Comparison of ENCODE assay signal across 22 mouse cellular contexts in the genomic region with DNA sequence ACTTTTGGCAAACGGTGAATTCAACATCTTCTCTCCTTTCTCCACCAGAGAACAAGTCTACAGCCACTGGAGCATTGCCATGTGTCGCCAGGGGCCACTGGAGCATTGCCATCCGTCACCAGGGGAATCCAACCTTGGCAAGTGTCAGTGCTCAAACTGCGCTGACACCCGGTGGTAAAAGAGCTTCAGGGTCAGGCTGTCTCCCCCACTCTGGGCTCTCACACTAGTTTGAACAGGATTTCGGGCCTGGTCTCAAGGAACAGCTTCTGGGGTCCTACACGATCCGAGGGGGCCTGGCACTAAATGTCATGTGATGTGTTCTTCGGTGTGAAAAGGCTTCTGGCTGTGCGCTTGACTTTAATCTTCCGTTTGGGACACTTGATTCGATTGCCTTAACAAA. TPM values are rescaled to one million over a fixed set of nuclear protein-coding genes. Genes with fewer than 3 reads are reported as not detected.
DNase-seq lines count a peak whose midpoint lies in the region; ATAC-seq and TF ChIP-seq lines count a peak whose summit lies in the region.
"Had no signal": no experiment of that assay in that cellular context is flagged by ENCODE, and none has a peak within 500 bp of the region (broad histone marks: within the 10 kb centered on the region; RNA-seq: fewer than 3 reads in every experiment).

No protein-coding gene starts in this region.

- dilution Hi-C loops in CH12.LX (cut with MboI; ENCODE audit: extremely low pct_ligation_motif_present, extremely low pct_unique_long_range_greater_than_20kb, low sequenced_read_pairs) = no loop called here

- H3K9ac ChIP-seq in hindbrain, embryonic 15.5 days = no peak overlapping the region
- H3K9ac ChIP-seq in hindbrain, embryonic 13.5 days = no peak overlapping the region
- H3K9ac ChIP-seq in CH12.LX (ENCODE audit: insufficient read depth, low read depth) = no peak overlapping the region
- H3K9ac ChIP-seq: forebrain, embryonic 12.5 days; heart, embryonic 13.5 days; kidney, embryonic 15.5 days; limb, embryonic 12.5 days; lung, embryonic 15.5 days had no signal

- H3K9me3 ChIP-seq in hindbrain, embryonic 15.5 days = no peaks in the 10 kb centered on the region
- no peaks in the 10 kb centered on the region for H3K9me3 ChIP-seq in hindbrain, embryonic 13.5 days
- H3K9me3 ChIP-seq in CH12.LX (replicated peaks; ENCODE audit: low read length) = no peaks in the 10 kb centered on the region
- H3K9me3 ChIP-seq: forebrain, embryonic 12.5 days; G1E; heart, embryonic 13.5 days; hindbrain, embryonic 10.5 days; kidney, embryonic 15.5 days; limb, embryonic 12.5 days; lung, embryonic 15.5 days; midbrain, embryonic 10.5 days had no signal

- H3K27me3 ChIP-seq in hindbrain, embryonic 15.5 days = no peaks in the 10 kb centered on the region
- peaks cover 3% of the 10 kb centered on the region; the same call in 1 of the 2 replicates for H3K27me3 ChIP-seq in hindbrain, embryonic 13.5 days
- no peaks in the 10 kb centered on the region for H3K27me3 ChIP-seq in CH12.LX (replicated peaks)
- H3K27me3 ChIP-seq: forebrain, embryonic 12.5 days; heart, embryonic 13.5 days; kidney, embryonic 15.5 days; limb, embryonic 12.5 days; lung, embryonic 15.5 days had no signal

- no peak for TF ChIP-seq EP300 in CH12.LX (IDR thresholded peaks at IDR 0.05; ENCODE audit: low read length)

- no peak overlapping the region for H3K27ac ChIP-seq in hindbrain, embryonic 15.5 days (replicated peaks)
- H3K27ac ChIP-seq in hindbrain, embryonic 13.5 days = no peak overlapping the region
- no peak overlapping the region for H3K27ac ChIP-seq in CH12.LX (ENCODE audit: insufficient read depth, low read depth)
- H3K27ac ChIP-seq: forebrain, embryonic 12.5 days; heart, embryonic 13.5 days; hindbrain, embryonic 10.5 days; kidney, embryonic 15.5 days; limb, embryonic 12.5 days; lung, embryonic 15.5 days; midbrain, embryonic 10.5 days had no signal

- H3K4me1 ChIP-seq in hindbrain, embryonic 15.5 days (replicated peaks) = no peaks in the 10 kb centered on the region
- no peaks in the 10 kb centered on the region for H3K4me1 ChIP-seq in hindbrain, embryonic 13.5 days (replicated peaks)
- no peaks in the 10 kb centered on the region for H3K4me1 ChIP-seq in CH12.LX (ENCODE audit: control insufficient read depth in 1 of 2, insufficient read depth in 2 of 2)
- H3K4me1 ChIP-seq: forebrain, embryonic 12.5 days; hindbrain, embryonic 10.5 days; kidney, embryonic 15.5 days; limb, embryonic 12.5 days; lung, embryonic 15.5 days had no signal

- peak; percentile 59; the same call in 1 of the 2 replicates for ATAC-seq in hindbrain, embryonic 15.5 days (ENCODE audit: low FRiP score, low read depth)
- ATAC-seq in hindbrain, embryonic 13.5 days (ENCODE audit: low FRiP score) = no peak

- no peak for TF ChIP-seq POLR2A in CH12.LX (IDR thresholded peaks at IDR 0.05; ENCODE audit: low read depth, low read length)

- peak; percentile 2 for TF ChIP-seq RAD21 in CH12.LX (IDR thresholded peaks at IDR 0.05; ENCODE audit: low read depth, low read length)

- peak; percentile 76 for DNase-seq in adrenal gland, postnatal 10 days
- DNase-seq in adrenal gland, adult 18-20 months (ENCODE audit: low spot score in 2 of 2) = no peak
- DNase-seq in cerebellum, postnatal 25 days = peak; percentile 41 to 60
- no peak for DNase-seq in cerebellum, adult 8-10 months
- DNase-seq in CH12.LX (ENCODE audit: extremely low read depth) = no peak
- no peak for DNase-seq in thymus, postnatal 4 days
- DNase-seq: cerebellum, adult 18-20 months; gastrocnemius, postnatal 10 days; heart, postnatal 10 days; kidney, adult 18-20 months had no signal

- no peaks in the 10 kb centered on the region for H3K36me3 ChIP-seq in hindbrain, embryonic 15.5 days
- no peaks in the 10 kb centered on the region for H3K36me3 ChIP-seq in hindbrain, embryonic 13.5 days
- H3K36me3 ChIP-seq in CH12.LX (replicated peaks in 1 of 2; ENCODE audit: control insufficient read depth in 1 of 2, insufficient read depth in 1 of 2, low read length in 1 of 2) = peaks cover 0 to 2% of the 10 kb centered on the region in 2 experiments
- H3K36me3 ChIP-seq: forebrain, embryonic 12.5 days; G1E; heart, embryonic 13.5 days; hindbrain, embryonic 10.5 days; kidney, embryonic 15.5 days; limb, embryonic 12.5 days; lung, embryonic 15.5 days; midbrain, embryonic 10.5 days had no signal

- no peaks in the 10 kb centered on the region for H3K79me2 ChIP-seq in CH12.LX (replicated peaks; ENCODE audit: control insufficient read depth, extremely low read depth, insufficient read depth, poor library complexity, severe bottlenecking)

- TF ChIP-seq CTCF in CH12.LX (conservative IDR thresholded peaks at IDR 0.05 in 1 of 2, IDR thresholded peaks at IDR 0.05 in 1 of 2; ENCODE audit: low read depth in 2 of 2, low read length in 2 of 2) = 0 out of 4 replicates have a peak, but pooled peaks of 1 of the 2 experiments have one; percentile 0

- WGBS in hindbrain, embryonic 15.5 days = 50% methylated on average over 12 of the region's 12 CpGs
- WGBS in hindbrain, embryonic 13.5 days = 61% methylated on average over 12 of the region's 12 CpGs

- in situ Hi-C loops in CH12.LX (cut with MboI; ENCODE audit: low pct_ligation_motif_present, low pct_unique_long_range_greater_than_20kb, low sequenced_read_pairs) = loop anchor here (10.0 to 25.0 kb wide), 4 partner anchors 242 to 949 kb away; no protein-coding TSS in a partner anchor

- H3K4me3 ChIP-seq in hindbrain, embryonic 15.5 days = no peak overlapping the region
- H3K4me3 ChIP-seq in hindbrain, embryonic 13.5 days = no peak overlapping the region
- no peak overlapping the region for H3K4me3 ChIP-seq in CH12.LX (replicated peaks in 1 of 3; ENCODE audit: low read depth in 2 of 3, low read length in 2 of 3, poor library complexity in 1 of 3)
- H3K4me3 ChIP-seq: erythroblast, embryonic 14.5 days; forebrain, embryonic 12.5 days; heart, embryonic 13.5 days; hindbrain, embryonic 10.5 days; kidney, embryonic 15.5 days; limb, embryonic 12.5 days; lung, embryonic 15.5 days; midbrain, embryonic 10.5 days had no signal

- no peak overlapping the region for H3K4me2 ChIP-seq in hindbrain, embryonic 15.5 days
- no peak overlapping the region for H3K4me2 ChIP-seq in hindbrain, embryonic 13.5 days
- no peak overlapping the region for H3K4me2 ChIP-seq in CH12.LX (ENCODE audit: insufficient read depth, low read depth, poor library complexity, severe bottlenecking)
- H3K4me2 ChIP-seq: forebrain, embryonic 12.5 days; heart, embryonic 13.5 days; kidney, embryonic 15.5 days; limb, embryonic 12.5 days; liver, embryonic 11.5 days; lung, embryonic 15.5 days had no signal

TF ChIP-seq in CH12.LX, 34 proteins besides CTCF, POLR2A, EP300 and RAD21:
- TF ChIP-seq MXI1 (IDR thresholded peaks at IDR 0.05; ENCODE audit: low read depth, low read length) (no peak), ZKSCAN1 (IDR thresholded peaks at IDR 0.05; ENCODE audit: borderline replicate concordance, low read depth, low read length) (no peak), JUND (conservative IDR thresholded peaks at IDR 0.05; ENCODE audit: low read depth, low read length) (no peak), RCOR1 (conservative IDR thresholded peaks at IDR 0.05; ENCODE audit: low read depth, low read length) (no peak), UBTF (IDR thresholded peaks at IDR 0.05; ENCODE audit: low read depth, low read length) (no peak), TBP (conservative IDR thresholded peaks at IDR 0.05; ENCODE audit: low read depth, low read length) (no peak), IRF4 (IDR thresholded peaks at IDR 0.05; ENCODE audit: low read depth, low read length) (no peak), PAX5 (IDR thresholded peaks at IDR 0.05; ENCODE audit: low read length) (no peak)

RNA-seq across cellular contexts. Expression of a gene that starts 21.7 kb away (rescaled TPM):
- total RNA-seq in adrenal gland, postnatal 10 days (2021) = 10 to 100 TPM; 91.1 to 99.3 TPM
- total RNA-seq in adrenal gland, adult 18-20 months (2021) = 100 to 1,000 TPM in 1 of 2 experiments, 10 to 100 TPM in 1; 89.0 to 102 TPM
- 63.6 and 66.1 TPM in 2 replicates for polyA plus RNA-seq in hindbrain, embryonic 15.5 days (2015; fragmentation: Nextera tagmentation; extraction: Ambion mirVana)
- 80.1 and 80.9 TPM in 2 replicates for polyA plus RNA-seq in hindbrain, embryonic 13.5 days (2015; fragmentation: Nextera tagmentation; extraction: Ambion mirVana)
- 25.1 and 29.9 TPM in 2 replicates for total RNA-seq in CH12.LX (2012; rRNA removed)
- total RNA-seq in CH12.LX (2014; rRNA removed) = 66.2 and 79.4 TPM in 2 replicates
- polyA plus RNA-seq in CH12.LX (2012; ENCODE audit: insufficient read length, low read depth) = 52.4 and 58.8 TPM in 2 replicates

Comparison
In these comparisons a context has a peak if more than half of its experiments do, and no peak if none do; other contexts are left out.
1. DNase-seq: peak in adrenal gland, postnatal 10 days (single experiment) and cerebellum, postnatal 25 days (2 of 2); none in adrenal gland, adult 18-20 months (0 of 2), cerebellum, adult 8-10 months (single experiment), CH12.LX (single experiment) and thymus, postnatal 4 days (single experiment).